Comparison of ENCODE assay signal across 26 mouse cellular contexts in the genomic region with DNA sequence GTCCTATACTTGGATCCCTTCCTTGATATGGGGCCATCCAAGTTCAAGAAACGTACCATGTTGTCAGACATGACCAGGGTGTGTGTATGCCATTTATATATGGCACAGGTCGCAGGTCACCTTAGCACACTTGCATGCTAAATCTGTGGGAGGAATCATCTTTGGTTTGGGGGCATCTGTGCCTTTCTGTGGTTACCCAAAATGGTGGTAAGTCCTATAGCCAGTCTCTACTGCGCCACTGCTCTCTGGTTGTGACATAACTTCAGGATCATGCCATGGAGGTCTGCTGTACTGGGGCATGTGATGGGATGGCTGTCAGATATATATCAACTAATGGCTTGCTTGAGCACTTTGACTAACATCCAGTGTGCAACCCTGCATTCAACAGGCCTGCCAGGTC.
"Had no signal": no experiment of that assay in that cellular context is flagged by ENCODE, and none has a peak within 500 bp of the region (broad histone marks: within the 10 kb centered on the region; RNA-seq: fewer than 3 reads in every experiment).

No protein-coding gene starts in this region.

- ATAC-seq: hindbrain, embryonic 16.5 days; inflammation-experienced regulatory T-cells, adult 6 months; intestine, embryonic 15.5 days; intestine, postnatal 0 days had no signal

- H3K4me1 ChIP-seq: heart, embryonic 13.5 days; heart, embryonic 15.5 days; hindbrain, embryonic 10.5 days; hindbrain, embryonic 12.5 days; intestine, embryonic 15.5 days; limb, embryonic 10.5 days; limb, embryonic 12.5 days; liver, embryonic 13.5 days; liver, embryonic 15.5 days had no signal

- H3K4me2 ChIP-seq: heart, embryonic 11.5 days; heart, embryonic 13.5 days; heart, embryonic 15.5 days; hindbrain, embryonic 12.5 days; hindbrain, embryonic 14.5 days; intestine, embryonic 15.5 days; limb, embryonic 12.5 days; liver, embryonic 11.5 days; liver, embryonic 13.5 days; liver, embryonic 15.5 days had no signal

- H3K27ac ChIP-seq: gastrocnemius, adult 2 months; heart, adult 2 months; heart, embryonic 13.5 days; heart, embryonic 15.5 days; hindbrain, embryonic 10.5 days; hindbrain, embryonic 12.5 days; hindbrain, embryonic 14.5 days; intestine, embryonic 15.5 days; layer of hippocampus, adult 2 months; left cerebral cortex, adult 2 months; limb, embryonic 10.5 days; limb, embryonic 12.5 days; liver, embryonic 13.5 days; liver, embryonic 15.5 days had no signal

- DNase-seq: gastrocnemius, adult 2 months; gastrocnemius, postnatal 25 days; heart, adult 2 months; heart, postnatal 4 days; kidney, adult 18-20 months; kidney, adult 8-10 months; kidney, postnatal 10 days; kidney, postnatal 4 days; liver; liver, embryonic 13.5 days had no signal

- H3K9me3 ChIP-seq: heart, embryonic 13.5 days; heart, embryonic 15.5 days; hindbrain, embryonic 10.5 days; hindbrain, embryonic 12.5 days; intestine, embryonic 15.5 days; limb, embryonic 10.5 days; limb, embryonic 12.5 days; liver, embryonic 15.5 days had no signal

- H3K4me3 ChIP-seq: gastrocnemius, adult 2 months; heart, adult 2 months; heart, embryonic 13.5 days; heart, embryonic 15.5 days; hindbrain, embryonic 10.5 days; hindbrain, embryonic 12.5 days; intestine, embryonic 15.5 days; layer of hippocampus, adult 2 months; left cerebral cortex, adult 2 months; limb, embryonic 10.5 days; limb, embryonic 12.5 days; liver, embryonic 13.5 days; liver, embryonic 15.5 days had no signal

- H3K27me3 ChIP-seq: heart, embryonic 13.5 days; heart, embryonic 15.5 days; hindbrain, embryonic 12.5 days; intestine, embryonic 15.5 days; limb, embryonic 12.5 days; liver, embryonic 13.5 days; liver, embryonic 15.5 days had no signal

- H3K9ac ChIP-seq: heart, embryonic 13.5 days; heart, embryonic 15.5 days; hindbrain, embryonic 12.5 days; hindbrain, embryonic 14.5 days; intestine, embryonic 15.5 days; limb, embryonic 12.5 days; liver, embryonic 13.5 days; liver, embryonic 15.5 days had no signal
